Mouse (Mus musculus) spleen, postnatal 14 days (tissue): ENCODE measurements around the gene Ywhae.
"Not testable (repeated sequence)": the region's sequence is repeated elsewhere in the genome, so short reads cannot be mapped to it uniquely, and the experiment has no call there.

ENCODE experiments used
- DNase-seq, 2 experiments: peaks; one replicate each; pipeline ENCODE4 v3.0.0; 2021 to 2022; ENCODE audit warnings: low spot score in 2 of 2

The Ywhae gene

GRCm38 (mm10) chr11:75732434-75733226 lies at the start of gene Ywhae:
Gene Ywhae, plus strand, starts transcription at chr11:75732869.
- DNase-seq, result peak; percentile 75 to 84

GRCm38 (mm10) chr11:75684462-75684861 lies 48.2 kb upstream of the Ywhae start:
- no peak for DNase-seq

GRCm38 (mm10) chr11:75684956-75685355 lies 47.7 kb upstream of the Ywhae start:
- DNase-seq, result no peak

GRCm38 (mm10) chr11:75687343-75687993 lies 45.2 kb upstream of the Ywhae start:
- no peak for DNase-seq

- no peak for DNase-seq
Measured at GRCm38 (mm10) chr11:75688132-75688531, 44.5 kb upstream of the Ywhae start.

- DNase-seq, result no peak
Measured at GRCm38 (mm10) chr11:75689977-75690376, 42.7 kb upstream of the Ywhae start.

- DNase-seq, result no peak
Measured at GRCm38 (mm10) chr11:75691047-75691446, 41.6 kb upstream of the Ywhae start.

- DNase-seq, result no peak
Measured at GRCm38 (mm10) chr11:75693570-75693969, 39.1 kb upstream of the Ywhae start.

- DNase-seq, result not testable (repeated sequence)
Measured at GRCm38 (mm10) chr11:75697464-75697863, 35.2 kb upstream of the Ywhae start.

- no peak for DNase-seq
Measured at GRCm38 (mm10) chr11:75700557-75700956, 32.1 kb upstream of the Ywhae start.

GRCm38 (mm10) chr11:75702761-75703160 lies 29.9 kb upstream of the Ywhae start:
- DNase-seq, result no peak

GRCm38 (mm10) chr11:75703748-75704147 lies 28.9 kb upstream of the Ywhae start:
- no peak for DNase-seq

GRCm38 (mm10) chr11:75713949-75714348 lies 18.7 kb upstream of the Ywhae start:
- DNase-seq, result no peak

- DNase-seq, result no peak
Measured at GRCm38 (mm10) chr11:75715556-75715955, 17.1 kb upstream of the Ywhae start.

GRCm38 (mm10) chr11:75716661-75717325 lies 15.9 kb upstream of the Ywhae start:
- DNase-seq, result no peak

- DNase-seq, result no peak
Measured at GRCm38 (mm10) chr11:75722339-75722738, 10.3 kb upstream of the Ywhae start.

GRCm38 (mm10) chr11:75727168-75727567 lies 5.5 kb upstream of the Ywhae start:
- DNase-seq, result no peak

- DNase-seq, result not testable (repeated sequence)
Measured at GRCm38 (mm10) chr11:75727659-75728058, 5.0 kb upstream of the Ywhae start.

- peak; percentile 50 to 58 for DNase-seq
Measured at GRCm38 (mm10) chr11:75733227-75733940, 715 bp downstream of the Ywhae start.

- no peak for DNase-seq
Measured at GRCm38 (mm10) chr11:75735462-75736252, 3.0 kb downstream of the Ywhae start.

- no peak for DNase-seq
Measured at GRCm38 (mm10) chr11:75736978-75737377, 4.3 kb downstream of the Ywhae start.
